Mouse (Mus musculus) intestine, embryonic 16.5 days (tissue): ENCODE results near the gene Tmem145. TPM values are rescaled to one million over a fixed set of nuclear protein-coding genes. Genes with fewer than 3 reads are reported as not detected.

Experiments
- polyA plus RNA-seq: library from polyadenylated mRNA; unstranded; fragments of >200 nt; fragmentation: Nextera tagmentation; extraction: Ambion mirVana; gene quantifications from 2 replicates; pipeline ENCODE4 v1.2.1, GENCODE M21; 2015

Gene Tmem145
- polyA plus RNA-seq, 1 experiment from 2014 or later, result 0.61 TPM

Other genes starting within 250 kb of the Tmem145 start
- gene Grik5, start 233.8 kb upstream of the Tmem145 start, polyA plus RNA-seq, result 1.5 and 1.9 TPM in 2 replicates
- 23.1 and 23.3 TPM in 2 replicates for gene Zfp574, start 233.5 kb upstream of the Tmem145 start, polyA plus RNA-seq
- gene Pou2f2, start 126.4 kb upstream of the Tmem145 start, polyA plus RNA-seq, result 1.0 and 1.2 TPM in 2 replicates
- gene Dedd2, start 85.5 kb upstream of the Tmem145 start, polyA plus RNA-seq, result 11.3 and 11.9 TPM in 2 replicates
- 1.9 and 2.3 TPM in 2 replicates for gene Zfp526, start 84.7 kb upstream of the Tmem145 start, polyA plus RNA-seq
- gene Gsk3a, start 68.3 kb upstream of the Tmem145 start, polyA plus RNA-seq, result 4.0 and 5.9 TPM in 2 replicates
- gene Erf, start 55.3 kb upstream of the Tmem145 start, polyA plus RNA-seq, result 6.6 and 7.9 TPM in 2 replicates
- 17.3 and 19.9 TPM in 2 replicates for gene Cic, start 38.4 kb upstream of the Tmem145 start, polyA plus RNA-seq
- gene Pafah1b3, start 8.1 kb upstream of the Tmem145 start, polyA plus RNA-seq, result 175 and 180 TPM in 2 replicates
- 0.56 and 0.93 TPM in 2 replicates for gene Prr19, start 4.7 kb upstream of the Tmem145 start, polyA plus RNA-seq
- gene Megf8, start 11.1 kb downstream of the Tmem145 start, polyA plus RNA-seq, result 6.8 and 7.1 TPM in 2 replicates
- gene Cnfn, start 63.6 kb downstream of the Tmem145 start, polyA plus RNA-seq, result 0.69 and 1.1 TPM in 2 replicates
- 9.1 and 11.8 TPM in 2 replicates for gene Lipe, start 92.6 kb downstream of the Tmem145 start, polyA plus RNA-seq
- 0.18 and 0.43 TPM in 2 replicates for gene Cxcl17, start 106.8 kb downstream of the Tmem145 start, polyA plus RNA-seq
- gene Ceacam1, start 171.5 kb downstream of the Tmem145 start, polyA plus RNA-seq, result 40.6 and 46.7 TPM in 2 replicates
- not detected in 2 replicates for gene Ceacam2, start 233.8 kb downstream of the Tmem145 start, polyA plus RNA-seq